Mouse (Mus musculus) yolk sac, embryonic 10.5 days (tissue): ENCODE results near the gene Ap1s1.

ENCODE experiments used
- DNase-seq: peaks from one replicate; pipeline ENCODE4 v3.0.0-alpha.2; 2017; ENCODE audit warnings: low spot score

Gene Ap1s1

GRCm38 (mm10) chr5:137062601-137063000, 16.7 kb upstream of the Ap1s1 start:
- no peak for DNase-seq

- peak; percentile 14 for DNase-seq
These were observed 16.0 kb upstream of the Ap1s1 start for GRCm38 (mm10) chr5:137061809-137062481.

GRCm38 (mm10) chr5:137054873-137055272, 8.9 kb upstream of the Ap1s1 start:
- DNase-seq: no peak

- DNase-seq: no peak
These were observed 8.4 kb upstream of the Ap1s1 start for GRCm38 (mm10) chr5:137054299-137054698.

- DNase-seq: peak; percentile 79
These were observed 6.1 kb upstream of the Ap1s1 start for GRCm38 (mm10) chr5:137051914-137052505.

GRCm38 (mm10) chr5:137051125-137051524, 5.2 kb upstream of the Ap1s1 start:
- peak; percentile 78 for DNase-seq

GRCm38 (mm10) chr5:137046991-137047390, 1.1 kb upstream of the Ap1s1 start:
- no peak for DNase-seq

- no peak for DNase-seq
These were observed 386 bp upstream of the Ap1s1 start for GRCm38 (mm10) chr5:137046324-137046718.

- no peak for DNase-seq
These were observed 1.9 kb downstream of the Ap1s1 start for GRCm38 (mm10) chr5:137043997-137044396.

- no peak for DNase-seq
These were observed 4.5 kb downstream of the Ap1s1 start for GRCm38 (mm10) chr5:137041442-137041841.

GRCm38 (mm10) chr5:137039453-137039852, 6.5 kb downstream of the Ap1s1 start:
- no peak for DNase-seq

GRCm38 (mm10) chr5:137036211-137036610, 9.7 kb downstream of the Ap1s1 start:
- DNase-seq: no peak

- DNase-seq: peak; percentile 95
These were observed 13.3 kb downstream of the Ap1s1 start for GRCm38 (mm10) chr5:137032641-137033074.

GRCm38 (mm10) chr5:137032033-137032421, 13.9 kb downstream of the Ap1s1 start:
- no peak for DNase-seq

GRCm38 (mm10) chr5:137031076-137032032, 14.6 kb downstream of the Ap1s1 start:
- no peak for DNase-seq

- DNase-seq: no peak
These were observed 15.5 kb downstream of the Ap1s1 start for GRCm38 (mm10) chr5:137030416-137030810.

GRCm38 (mm10) chr5:137029643-137030415, 16.1 kb downstream of the Ap1s1 start:
- peak; percentile 93 for DNase-seq

- DNase-seq: no peak
These were observed 16.7 kb downstream of the Ap1s1 start for GRCm38 (mm10) chr5:137029273-137029585.

GRCm38 (mm10) chr5:137028561-137029272, 17.2 kb downstream of the Ap1s1 start:
- DNase-seq: no peak

GRCm38 (mm10) chr5:137026092-137026491, 19.8 kb downstream of the Ap1s1 start, which contains the start of gene Vgf:
Gene Vgf (plus strand): TSS chr5:137026392.
- no peak for DNase-seq

- peak; percentile 42 for DNase-seq
These were observed 20.8 kb downstream of the Ap1s1 start for GRCm38 (mm10) chr5:137025132-137025531.
